Mouse (Mus musculus) myocyte (in vitro differentiated cells): ENCODE results near the gene Rab10.

Source experiments
- CEBPB ChIP-seq: IDR thresholded peaks from 2 replicates; pipeline ENCODE4 v1.6.1; 2011; ENCODE audit warnings: mild to moderate bottlenecking, moderate library complexity; ENCODE audit not compliant: poor library complexity, insufficient read depth, severe bottlenecking
- E2F4 ChIP-seq: IDR thresholded peaks from one replicate; pipeline ENCODE4 v1.6.1; 2011; ENCODE audit warnings: mild to moderate bottlenecking, control low read depth, moderate library complexity; ENCODE audit not compliant: insufficient read depth
- MAX ChIP-seq: IDR thresholded peaks from one replicate; pipeline ENCODE4 v1.6.1; 2011; ENCODE audit warnings: low read depth, mild to moderate bottlenecking, control low read depth
- MYOG ChIP-seq, 3 experiments: IDR thresholded peaks; one replicate each; pipeline ENCODE4 v1.6.1; 2011; ENCODE audit warnings: control low read depth in 2 of 3, low read depth in 2 of 3, mild to moderate bottlenecking in 2 of 3; ENCODE audit not compliant: insufficient read length in 2 of 3, control insufficient read depth in 1 of 3, insufficient read depth in 1 of 3
- POLR2A ChIP-seq: IDR thresholded peaks from one replicate; pipeline ENCODE4 v1.6.1; 2011; ENCODE audit warnings: low read depth, mild to moderate bottlenecking, control low read depth, moderate library complexity; ENCODE audit not compliant: insufficient read length
- POLR2AphosphoS2 ChIP-seq: IDR thresholded peaks from one replicate; pipeline ENCODE4 v1.6.1; 2011; ENCODE audit warnings: low read depth, control low read depth; ENCODE audit not compliant: insufficient read length
- REST ChIP-seq: IDR thresholded peaks from one replicate; pipeline ENCODE4 v1.6.1; 2011; ENCODE audit warnings: mild to moderate bottlenecking, control low read depth, moderate library complexity; ENCODE audit not compliant: insufficient read depth, insufficient read length
- SRF ChIP-seq: IDR thresholded peaks from one replicate; pipeline ENCODE4 v1.6.1; 2011; ENCODE audit warnings: low read depth; ENCODE audit not compliant: control insufficient read depth, insufficient read length
- TCF3 ChIP-seq: IDR thresholded peaks from one replicate; pipeline ENCODE4 v1.6.1; 2011; ENCODE audit warnings: low read depth, control low read depth; ENCODE audit not compliant: insufficient read length
- USF1 ChIP-seq: IDR thresholded peaks from one replicate; pipeline ENCODE4 v1.6.1; 2011; ENCODE audit warnings: low read depth, mild to moderate bottlenecking, control low read depth, moderate library complexity

GRCm38 (mm10) chr12:3223352-3223751 is 86.4 kb downstream of the Rab10 start:
- TF ChIP-seq REST = no peak
- no peak for TF ChIP-seq POLR2A
- TF ChIP-seq POLR2AphosphoS2 = no peak
- TF ChIP-seq E2F4 = no peak
- TF ChIP-seq MAX = no peak
- no peak for TF ChIP-seq TCF3
- TF ChIP-seq MYOG (IDR thresholded peaks at IDR 0.05; ENCODE audit: control insufficient read depth in 1 of 3, insufficient read depth in 1 of 3, insufficient read length in 2 of 3, low read depth in 2 of 3) = no peak
- no peak for TF ChIP-seq USF1
- no peak for TF ChIP-seq CEBPB
- no peak for TF ChIP-seq SRF
